Mouse (Mus musculus): ENCODE measurements around the gene Itga11.

Itga11 gene

DNA sequence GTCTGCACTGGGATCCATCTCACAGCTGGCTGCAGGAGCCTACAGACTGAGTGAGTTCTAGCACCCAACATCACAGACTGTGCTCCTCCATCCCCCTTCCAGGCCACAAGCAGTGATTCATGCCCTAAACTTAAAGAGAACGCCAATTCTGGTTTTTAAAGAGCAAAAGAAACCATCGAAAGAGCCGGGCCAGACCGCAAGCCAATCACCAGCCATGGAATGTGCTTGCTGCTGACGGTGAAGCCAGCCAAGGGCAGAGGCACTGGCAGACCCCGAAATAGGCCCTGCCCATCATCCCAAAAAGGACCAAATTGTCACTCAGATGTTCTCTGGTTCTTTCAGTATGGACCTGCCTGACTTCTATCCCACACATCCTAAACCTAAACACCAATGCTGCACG lies 6.7 kb downstream of the Itga11 start:
- DNase-seq (ENCODE audit: low spot score): no peak

DNA sequence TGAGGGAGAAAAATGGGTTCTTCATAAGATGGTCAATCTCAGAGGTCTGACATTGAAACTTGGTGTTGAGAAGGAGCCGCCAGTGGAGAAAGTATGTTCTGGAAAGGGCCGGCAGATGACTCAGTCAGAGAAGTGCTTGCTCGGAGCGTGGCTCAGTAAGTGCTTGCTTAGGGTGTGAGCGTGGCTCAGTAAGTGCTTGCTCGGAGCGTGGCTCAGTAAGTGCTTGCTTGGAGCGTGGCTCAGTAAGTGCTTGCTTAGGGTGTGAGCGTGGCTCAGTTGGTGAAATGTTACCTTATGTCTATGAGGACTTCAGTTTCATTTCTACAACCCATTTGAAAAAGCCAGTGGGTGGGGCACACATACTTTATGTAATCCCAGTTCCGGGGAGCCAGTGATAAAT lies 12.1 kb downstream of the Itga11 start:
- DNase-seq (ENCODE audit: low spot score): no peak

DNA sequence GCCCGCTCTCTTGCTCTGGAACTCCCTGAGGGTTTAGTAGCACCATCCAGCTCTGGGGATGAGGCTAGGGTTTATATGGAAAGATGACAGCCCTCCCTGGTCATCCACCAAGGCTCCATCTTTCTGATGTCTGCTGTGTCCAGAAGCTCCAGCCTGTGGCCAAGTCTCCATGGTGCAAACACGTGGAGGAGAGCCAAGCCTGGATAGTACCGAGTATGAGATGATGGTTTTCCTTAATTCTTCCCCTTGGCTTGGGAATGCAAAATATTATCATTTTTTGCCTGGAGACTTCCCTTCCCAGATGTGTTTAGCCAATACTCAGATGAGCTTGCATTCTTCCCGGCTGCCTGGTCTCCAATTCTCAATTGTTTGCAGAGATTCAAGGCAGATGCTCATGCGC lies 16.4 kb downstream of the Itga11 start:
- peak; percentile 3 for DNase-seq (ENCODE audit: low spot score)

DNA sequence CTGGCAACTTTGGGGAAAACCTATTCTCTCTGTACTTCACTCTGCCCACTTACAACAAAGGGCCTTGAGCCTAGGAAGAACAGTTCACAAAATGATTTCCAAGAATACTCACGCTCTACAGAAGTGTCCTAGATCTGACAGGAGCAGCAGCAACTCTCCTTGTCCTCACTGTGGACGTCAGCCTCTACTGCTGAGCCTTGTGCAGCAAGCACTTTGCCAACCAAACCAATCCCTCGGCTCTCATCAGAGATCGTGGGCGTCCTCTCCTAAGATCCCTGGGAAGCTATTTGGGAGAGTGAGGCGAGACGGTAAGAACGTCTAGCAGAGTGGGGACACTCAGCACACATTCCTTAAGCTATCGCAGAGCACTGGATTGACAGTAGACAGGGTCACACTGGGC lies 17.6 kb downstream of the Itga11 start:
- DNase-seq (ENCODE audit: low spot score): no peak

DNA sequence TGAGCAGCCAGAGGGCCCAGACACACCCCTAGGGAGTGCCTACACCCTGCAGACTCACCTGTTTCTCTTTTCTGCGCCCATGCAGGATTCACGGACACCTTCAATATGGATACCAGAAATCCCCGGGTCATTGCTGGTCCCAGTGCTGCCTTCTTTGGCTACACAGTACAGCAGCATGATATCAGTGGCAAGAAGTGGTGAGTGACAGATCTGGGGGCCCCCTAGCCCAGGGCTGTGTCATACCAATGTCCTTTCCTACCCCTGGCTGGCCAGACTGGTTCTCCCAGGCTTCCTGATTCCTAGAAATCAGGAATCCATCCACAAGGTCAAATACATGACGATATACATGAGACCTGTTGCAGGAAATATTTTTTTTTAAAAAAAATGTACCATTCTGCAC lies 19.2 kb downstream of the Itga11 start:
- no peak for DNase-seq (ENCODE audit: low spot score)

DNA sequence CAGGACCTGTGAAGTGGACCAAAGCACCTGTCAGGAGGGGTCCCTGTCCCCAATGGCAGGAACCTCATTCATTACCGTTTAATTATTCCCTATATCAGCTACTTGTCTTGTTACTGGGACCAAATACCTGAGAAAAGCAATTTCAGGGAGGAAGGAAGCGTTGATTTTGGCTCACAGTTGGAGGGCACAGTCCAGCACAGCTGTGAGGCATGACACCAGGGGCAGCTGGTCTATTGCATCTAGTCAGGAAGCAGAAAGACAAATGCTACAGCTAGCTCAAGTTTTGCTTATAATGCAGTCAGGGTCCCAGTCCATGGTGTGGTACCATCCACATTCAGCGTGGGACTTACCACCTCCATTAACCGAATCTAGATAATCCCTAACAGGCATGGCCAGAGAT lies 29.6 kb downstream of the Itga11 start:
- no peak for DNase-seq (ENCODE audit: low spot score)

DNA sequence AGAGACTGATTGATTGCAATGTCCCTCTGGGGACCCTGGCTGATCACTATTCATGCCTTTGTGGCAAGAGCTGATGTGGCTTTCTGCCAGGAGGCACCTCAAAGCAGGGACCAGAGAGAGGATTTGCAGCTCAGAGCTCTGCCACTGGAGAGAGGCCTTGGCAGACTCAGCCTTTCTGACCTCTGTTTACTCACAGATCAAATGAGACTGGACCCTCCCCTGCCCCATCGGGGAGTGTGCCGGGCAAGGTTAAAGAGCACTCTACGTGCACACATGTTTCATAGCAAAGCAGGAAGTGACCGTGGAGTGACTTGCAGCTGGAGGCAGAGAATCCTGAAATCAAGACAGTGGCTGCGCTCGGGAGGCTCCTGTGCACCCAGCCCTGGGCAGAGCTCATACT lies 30.2 kb downstream of the Itga11 start:
- DNase-seq (ENCODE audit: low spot score): no peak

DNA sequence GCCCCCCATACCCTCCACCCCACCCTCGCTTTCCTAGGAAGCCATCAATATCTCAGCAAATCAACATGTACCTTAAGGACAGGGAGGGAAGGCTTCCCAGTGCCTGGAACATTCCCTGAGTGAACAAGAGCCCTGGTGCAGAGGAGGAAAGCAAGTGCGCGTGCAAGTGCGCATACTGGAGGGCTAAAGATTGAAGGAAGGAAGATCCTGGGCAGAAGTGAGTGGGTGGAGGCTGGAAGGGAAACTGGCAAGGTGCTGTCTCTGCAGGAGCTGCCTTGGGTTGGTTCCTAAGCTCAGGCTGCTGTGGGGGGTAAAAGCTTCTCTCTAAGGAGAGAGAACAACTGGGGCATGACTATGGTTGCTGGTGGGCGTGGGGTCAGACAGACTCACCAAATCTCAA lies 32.4 kb downstream of the Itga11 start:
- no peak for DNase-seq (ENCODE audit: low spot score)

DNA sequence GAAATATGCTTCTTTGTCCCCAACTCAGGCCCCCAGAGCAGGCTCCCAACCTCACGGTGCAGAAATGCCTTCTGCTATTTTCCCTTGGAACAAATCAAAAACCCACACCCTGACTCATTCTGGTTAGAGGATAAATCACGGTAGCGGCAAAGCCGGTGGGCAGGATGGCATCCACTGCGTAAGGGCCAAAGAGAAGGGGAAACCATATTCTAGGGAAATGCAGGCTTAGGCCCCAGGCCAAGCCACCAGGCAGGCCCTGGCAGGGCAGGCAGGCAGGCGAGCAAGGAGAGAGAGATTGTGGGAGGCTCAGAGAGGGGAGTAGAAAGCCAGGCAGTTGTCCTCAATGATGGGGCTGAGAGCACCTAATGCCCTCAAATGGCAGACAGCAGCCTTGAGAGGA lies 34.7 kb downstream of the Itga11 start:
- DNase-seq (ENCODE audit: low spot score): no peak

DNA sequence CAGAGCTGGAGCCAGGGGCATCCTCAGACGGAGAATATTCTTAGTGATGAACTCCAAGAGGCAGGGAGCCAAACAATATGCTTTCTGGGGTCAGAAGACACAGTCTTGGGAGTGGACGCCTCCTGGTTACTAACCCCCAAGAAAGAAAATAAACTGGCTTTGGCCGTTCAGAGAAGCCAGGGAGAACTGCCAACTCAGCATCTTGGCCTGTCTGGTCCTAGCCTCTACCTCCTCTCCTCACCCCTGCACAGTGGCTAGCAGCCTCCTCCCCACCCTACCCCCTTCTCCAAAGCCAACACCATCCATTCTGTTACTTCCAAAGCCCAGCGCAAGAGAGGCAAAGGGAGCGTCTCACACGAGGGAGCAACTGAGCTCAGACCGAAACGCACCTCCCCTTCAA lies 35.4 kb downstream of the Itga11 start:
- no peak for DNase-seq (ENCODE audit: low spot score)

DNA sequence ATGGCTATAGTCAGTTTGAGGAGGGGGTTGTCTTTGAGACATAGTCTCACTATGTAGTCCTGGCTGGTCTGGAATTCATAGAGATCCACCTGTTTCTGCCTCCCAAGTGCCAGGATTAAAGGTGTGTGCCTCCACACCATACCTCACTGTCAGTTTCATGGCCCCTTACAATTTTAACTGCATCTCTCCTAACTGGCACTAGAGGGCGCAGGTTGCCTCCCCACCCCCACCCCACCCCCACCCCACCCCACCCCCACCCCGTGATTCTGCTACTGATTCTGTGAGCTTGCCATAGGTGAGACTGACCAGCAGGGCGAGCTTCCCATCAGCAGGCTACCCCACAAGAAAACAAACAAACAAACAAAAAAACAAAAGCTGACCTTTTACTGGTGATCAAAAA lies 36.7 kb downstream of the Itga11 start:
- DNase-seq (ENCODE audit: low spot score): no peak

DNA sequence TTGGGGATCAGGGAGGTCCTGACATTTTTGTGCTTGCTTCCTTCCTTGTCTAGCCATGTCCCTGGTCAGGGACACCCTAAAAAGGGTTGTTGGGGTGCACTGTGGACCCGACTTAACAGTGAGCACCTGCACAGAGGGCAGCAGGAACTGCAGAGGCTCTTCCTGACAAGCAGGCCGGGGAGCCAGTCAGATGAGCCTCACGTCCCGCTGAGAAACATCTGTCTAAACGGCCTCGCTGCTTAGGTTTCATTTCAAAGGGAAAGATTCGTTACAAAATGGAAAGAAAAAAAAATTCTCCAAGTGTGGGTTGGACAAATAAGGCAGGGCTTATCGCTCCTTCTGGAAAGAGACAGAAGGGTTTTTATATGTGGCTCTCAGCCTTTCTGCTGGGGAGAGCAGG lies 40.4 kb downstream of the Itga11 start:
- no peak for DNase-seq (ENCODE audit: low spot score)

DNA sequence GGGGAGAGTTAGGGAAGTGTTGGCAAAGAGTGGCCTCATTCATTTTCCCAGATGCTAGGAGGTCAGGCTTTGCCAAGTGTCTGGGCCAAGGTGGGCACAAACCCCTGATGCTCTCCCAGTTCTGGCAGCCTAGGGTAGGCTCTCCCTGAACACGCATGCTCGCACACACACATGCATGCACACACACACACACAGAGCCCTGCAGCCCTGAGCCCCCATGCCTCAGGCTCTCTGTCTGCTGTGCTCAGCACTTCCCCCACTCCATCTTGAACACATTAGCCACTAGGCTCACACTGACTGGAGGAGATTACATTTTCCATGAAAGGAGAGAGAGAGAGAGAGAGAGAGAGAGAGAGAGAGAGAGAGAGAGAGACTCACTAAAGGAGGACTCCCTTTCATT lies 44.2 kb downstream of the Itga11 start:
- DNase-seq (ENCODE audit: low spot score): no peak

DNA sequence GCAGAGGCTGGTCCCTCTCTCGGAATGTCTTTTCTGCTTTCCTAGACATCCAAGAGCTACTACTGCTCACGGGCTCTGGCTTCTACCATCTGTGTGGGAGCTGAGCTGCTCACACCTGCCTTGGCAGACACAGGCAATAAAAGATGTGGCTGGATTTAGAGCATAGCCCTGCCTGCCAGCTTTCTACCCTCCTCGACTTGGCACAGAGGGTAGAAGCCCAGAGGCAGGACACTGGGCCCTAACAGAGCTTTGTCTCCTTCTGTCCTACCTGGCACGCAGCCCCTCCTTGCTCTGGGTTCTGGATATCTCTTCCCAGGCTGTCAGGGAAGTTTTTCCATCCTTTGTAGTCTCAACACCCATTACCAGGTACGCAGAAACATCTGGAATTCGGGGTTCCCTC lies 45.1 kb downstream of the Itga11 start:
- no peak for DNase-seq (ENCODE audit: low spot score)

DNA sequence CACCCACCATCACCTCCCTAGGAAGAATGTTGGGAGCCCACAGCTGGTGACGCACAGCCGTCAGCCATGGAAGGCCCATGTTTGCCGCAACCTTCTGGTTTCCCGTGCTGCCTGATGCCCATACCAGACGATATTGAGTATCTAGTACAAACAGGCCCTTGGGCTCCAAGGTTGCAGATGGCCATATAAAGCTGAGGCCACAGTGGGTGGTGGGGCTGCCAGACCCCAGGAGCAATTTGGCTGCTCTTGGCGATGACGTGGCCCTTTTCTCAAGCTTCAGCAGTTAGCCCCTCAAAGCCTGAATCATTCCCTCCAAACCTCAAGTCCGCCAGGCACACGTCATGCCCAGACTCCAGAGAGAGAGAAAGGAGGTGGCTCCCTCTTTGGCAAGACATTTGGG lies 46.5 kb downstream of the Itga11 start:
- no peak for DNase-seq (ENCODE audit: low spot score)

DNA sequence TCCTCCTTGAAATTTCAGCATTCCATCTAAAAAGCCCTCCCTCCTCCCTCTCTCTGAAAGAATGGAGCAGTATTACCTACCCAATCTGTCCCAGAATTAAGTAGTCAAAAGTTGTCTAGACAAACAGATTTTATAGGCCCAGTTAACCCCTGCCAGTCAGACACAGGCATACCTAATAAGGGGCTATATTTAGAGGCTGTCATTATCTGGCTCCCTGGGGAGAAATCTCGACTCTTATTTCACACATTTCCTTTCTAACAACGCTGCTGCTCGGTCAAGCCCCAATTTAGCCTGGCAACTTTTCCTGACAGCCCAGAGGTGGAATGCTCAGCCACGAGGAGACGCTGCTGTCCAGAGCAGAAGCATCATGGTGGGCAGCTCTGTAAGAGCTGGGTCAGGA lies 47.6 kb downstream of the Itga11 start:
- DNase-seq (ENCODE audit: low spot score): no peak

DNA sequence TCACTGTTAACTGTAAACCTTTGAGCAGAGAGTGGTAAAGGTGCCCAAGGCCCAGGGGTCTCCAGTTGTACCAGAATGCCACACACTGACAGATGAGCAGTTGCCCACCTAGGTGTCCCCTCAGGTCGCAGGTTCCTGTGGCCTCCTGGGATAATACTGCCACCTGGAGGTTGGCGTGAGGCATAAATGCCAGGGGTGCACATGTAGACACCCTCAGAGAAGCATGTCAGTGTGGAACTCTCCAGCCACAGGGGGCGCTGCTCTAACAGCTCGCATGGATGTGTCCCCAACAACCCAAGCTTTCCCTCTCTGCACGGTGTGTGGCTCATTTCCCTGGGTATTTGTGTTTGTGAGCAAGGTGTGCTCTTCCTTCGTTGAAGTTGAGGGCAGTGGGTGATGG lies 48.8 kb downstream of the Itga11 start:
- DNase-seq (ENCODE audit: low spot score): no peak

DNA sequence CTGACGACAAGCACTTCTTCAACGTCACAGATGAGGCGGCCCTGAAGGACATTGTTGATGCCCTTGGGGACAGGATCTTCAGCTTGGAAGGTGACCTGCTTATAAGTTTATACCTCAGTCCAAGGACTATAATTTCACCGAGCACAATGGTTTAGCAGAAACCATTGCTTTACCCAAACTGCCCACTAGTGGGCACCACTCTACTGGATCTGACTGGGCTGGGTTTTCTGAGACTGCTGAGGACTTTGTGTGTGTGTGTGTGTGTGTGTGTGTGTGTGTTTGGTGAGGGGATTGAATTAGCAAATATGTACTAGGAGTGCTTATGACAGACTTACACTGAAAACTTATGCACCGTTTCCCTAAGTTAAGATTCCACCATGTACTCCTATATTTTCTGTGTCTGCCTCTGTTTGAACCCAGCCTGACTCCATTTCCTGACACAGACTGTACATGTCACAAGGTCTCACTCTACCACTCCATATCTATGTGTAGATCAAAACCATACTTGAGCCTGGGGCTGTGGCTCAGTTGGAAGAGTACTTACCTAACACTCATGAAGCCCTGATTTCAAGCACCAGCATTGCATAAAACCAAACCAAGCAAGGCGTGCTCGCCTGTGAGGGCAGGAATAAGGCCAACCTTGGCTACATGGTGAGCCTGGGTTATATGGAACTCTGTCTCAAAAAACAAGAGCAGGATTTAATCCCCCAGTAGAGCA lies 67.1 kb downstream of the Itga11 start:
- DNase-seq (ENCODE audit: low spot score): peak; percentile 69

DNA sequence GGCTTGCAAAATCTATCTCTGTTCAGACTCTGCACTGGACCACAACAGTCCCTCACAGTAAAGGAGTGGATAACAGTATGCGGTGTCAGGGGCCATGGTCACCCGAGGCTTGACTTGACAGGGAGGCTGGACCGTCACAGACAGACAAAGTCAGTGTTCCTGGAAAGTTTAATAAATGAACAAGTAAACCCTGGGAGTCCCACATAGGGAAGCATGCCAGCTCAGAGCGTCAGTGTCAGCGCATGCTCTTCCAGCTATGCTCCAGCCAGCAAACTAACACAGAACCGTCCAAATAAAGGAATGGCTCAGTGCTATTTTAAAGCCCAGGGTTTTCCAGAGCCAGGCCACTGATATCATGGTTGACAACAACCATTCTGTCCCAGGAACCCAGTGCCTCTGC lies 69.0 kb downstream of the Itga11 start:
- DNase-seq (ENCODE audit: low spot score): no peak

DNA sequence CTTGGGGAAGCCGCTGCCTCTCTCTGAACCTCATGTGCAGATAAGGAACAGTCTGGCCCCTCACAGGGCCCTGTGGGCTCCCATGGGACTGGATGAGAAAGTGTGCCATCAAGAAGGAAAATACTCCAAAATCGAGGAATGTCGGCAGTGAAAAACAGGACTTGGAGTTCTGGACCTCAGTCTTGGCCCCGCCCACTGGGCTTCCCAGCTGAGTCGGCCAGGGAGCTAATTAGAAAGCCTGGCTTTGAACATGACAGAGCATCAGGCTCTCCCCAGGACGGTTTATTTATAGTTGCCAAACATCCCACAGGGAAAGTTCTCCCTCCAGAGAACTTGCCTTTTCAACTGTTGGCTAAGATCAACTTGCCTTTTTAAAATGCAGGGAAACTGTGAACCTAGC lies 72.0 kb downstream of the Itga11 start:
- DNase-seq (ENCODE audit: low spot score): peak; percentile 29

DNA sequence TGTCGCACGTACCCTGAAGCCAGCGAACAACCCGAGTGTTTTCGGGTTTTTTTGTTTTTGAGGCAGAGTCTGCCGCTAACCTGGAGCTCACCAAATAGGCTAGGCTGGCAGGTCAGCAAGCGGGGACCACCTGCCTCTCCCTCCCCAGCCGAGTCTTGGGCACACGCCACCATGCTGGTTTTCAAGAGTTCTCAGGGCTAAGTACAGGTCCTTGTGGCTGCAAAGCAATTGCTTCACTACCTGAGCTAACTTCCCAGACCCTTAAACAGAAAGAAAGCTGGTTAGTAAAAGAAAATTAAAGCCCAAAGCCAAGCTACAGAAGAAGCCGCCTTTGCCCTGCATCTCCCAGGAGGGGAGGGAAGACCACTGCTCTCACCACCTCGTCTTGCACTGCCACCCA lies 72.8 kb downstream of the Itga11 start:
- DNase-seq (ENCODE audit: low spot score): no peak

DNA sequence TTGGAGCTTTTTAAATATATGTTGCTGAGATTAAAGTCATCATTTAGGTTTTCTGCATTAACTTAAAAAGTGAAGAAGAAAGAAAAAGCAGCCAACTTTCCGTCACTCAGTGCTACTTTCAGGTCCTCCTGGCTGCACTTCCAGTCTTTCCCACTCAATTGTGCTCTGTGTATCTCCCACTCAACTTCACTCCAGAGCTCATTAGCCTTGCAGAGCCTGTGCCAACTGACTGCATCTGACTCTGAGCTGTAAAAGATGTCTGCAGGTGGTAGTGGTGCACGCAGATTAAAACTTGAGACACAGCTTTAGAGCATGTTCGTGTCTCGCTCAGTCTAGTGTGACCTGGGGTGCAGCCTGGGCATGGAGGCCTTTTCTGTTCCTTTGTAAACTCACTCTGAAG lies 80.7 kb downstream of the Itga11 start:
- no peak for DNase-seq (ENCODE audit: low spot score)

DNA sequence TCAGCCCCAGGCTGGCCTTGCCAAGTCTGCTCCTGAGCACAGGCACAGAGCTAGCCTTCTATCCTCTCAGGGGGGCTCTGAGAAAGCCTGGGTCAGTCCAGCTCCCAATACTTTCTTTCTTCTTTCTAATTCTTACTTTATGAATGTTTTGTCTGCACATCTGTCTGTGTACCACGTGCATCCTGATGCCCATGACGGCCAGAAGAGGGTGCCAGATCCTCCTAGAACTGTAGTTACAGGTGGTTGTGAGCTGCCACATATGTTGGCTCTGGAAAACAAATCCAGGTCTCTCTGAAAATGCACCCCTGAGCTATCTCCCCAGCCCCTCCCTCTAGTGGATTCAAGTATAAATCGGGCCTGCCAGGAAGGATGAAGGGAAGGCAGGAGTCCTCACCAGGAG lies 82.0 kb downstream of the Itga11 start:
- DNase-seq (ENCODE audit: low spot score): no peak

DNA sequence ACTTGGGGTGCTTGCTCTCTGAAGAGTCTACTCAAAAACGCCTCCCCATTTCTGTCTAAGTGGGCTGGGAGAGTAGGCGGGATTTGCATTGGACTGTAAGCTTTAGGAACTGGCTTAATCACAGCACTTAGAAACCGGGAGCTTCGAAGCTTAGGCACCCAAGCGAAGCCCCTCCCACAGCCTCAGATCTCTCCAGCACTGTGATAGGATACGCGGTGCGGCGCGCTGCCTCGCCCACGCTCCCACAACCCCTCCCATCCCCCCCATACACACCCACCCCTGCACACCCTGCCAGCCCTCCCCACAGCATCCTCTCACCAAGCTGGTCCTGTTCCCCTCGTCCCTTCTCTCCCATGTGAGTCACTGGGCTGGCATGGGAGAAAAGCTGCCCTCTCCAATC lies 85.9 kb downstream of the Itga11 start:
- no peak for DNase-seq (ENCODE audit: low spot score)

DNA sequence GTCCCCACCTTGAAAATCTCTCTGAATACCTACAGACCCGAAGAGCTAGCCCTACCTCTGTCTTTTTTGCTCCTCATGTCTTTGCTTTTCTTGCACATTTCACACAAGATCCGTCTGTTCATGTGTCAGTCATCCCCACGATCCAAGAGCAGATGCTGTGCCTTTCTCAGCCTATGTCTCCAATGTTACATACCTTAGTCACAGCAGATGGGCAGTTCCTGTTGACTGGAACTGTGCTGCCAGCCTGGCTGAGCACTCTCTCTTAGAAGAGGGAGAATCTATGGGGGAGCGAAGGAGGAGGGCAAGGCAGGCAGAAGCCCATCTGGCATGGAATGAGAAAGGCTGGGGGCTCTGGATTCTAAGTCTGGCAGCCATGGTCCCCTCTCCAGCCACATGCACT lies 87.7 kb downstream of the Itga11 start:
- no peak for DNase-seq (ENCODE audit: low spot score)
